Mouse (Mus musculus) regulatory T cell (primary cell): Measurements from ENCODE around the gene Chrnb2.

Source experiments
- in situ Hi-C: fragments of 300-600 bp; cut with MboI, MseI; formaldehyde crosslinking; loops from one replicate; pipeline ENCODE4 v1.15.1; 2025; ENCODE audit warnings: high pct_unique_total_duplicates

Chrnb2 gene

DNA sequence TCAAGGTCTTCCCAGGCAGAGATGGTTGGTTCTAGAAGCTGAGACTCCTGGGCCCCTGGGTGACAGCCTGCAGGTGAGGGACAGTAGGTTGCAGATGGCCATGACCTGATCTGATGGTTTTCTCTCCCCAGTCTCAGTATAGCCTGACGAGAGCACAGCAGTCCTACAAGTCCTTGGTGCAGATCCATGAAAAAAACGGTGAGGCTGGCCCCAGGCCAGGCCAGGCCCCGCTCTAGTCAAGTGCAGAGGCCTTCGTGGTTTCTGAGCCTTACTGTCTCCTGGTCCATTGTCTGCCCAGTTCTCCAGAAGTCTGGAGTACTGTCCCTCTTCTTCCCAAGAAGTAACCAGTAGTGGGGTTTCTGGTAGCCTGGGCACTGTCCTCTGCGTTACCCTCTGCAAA is 17.2 kb upstream of the Chrnb2 start:
- in situ Hi-C loops = no loop called here

DNA sequence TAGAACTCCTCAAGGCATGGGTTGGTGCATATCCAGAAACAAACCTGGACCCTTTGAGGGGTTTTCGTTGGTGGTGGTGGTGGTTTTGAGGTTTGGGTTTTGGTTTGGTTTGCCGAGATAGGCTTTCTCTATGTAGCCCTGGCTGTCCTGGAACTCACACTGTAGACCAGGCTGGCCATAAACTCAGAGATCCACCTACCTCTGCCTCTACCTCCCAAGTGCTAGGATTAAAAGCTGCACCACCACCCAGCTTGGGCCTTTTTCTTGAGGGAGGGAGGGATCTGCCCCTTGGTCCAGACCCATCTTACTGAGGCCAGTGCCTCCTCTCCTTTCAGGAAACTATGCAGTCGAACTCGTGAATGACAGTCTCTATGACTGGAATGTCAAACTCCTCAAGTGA is 15.7 kb upstream of the Chrnb2 start:
- in situ Hi-C loops = no loop called here

DNA sequence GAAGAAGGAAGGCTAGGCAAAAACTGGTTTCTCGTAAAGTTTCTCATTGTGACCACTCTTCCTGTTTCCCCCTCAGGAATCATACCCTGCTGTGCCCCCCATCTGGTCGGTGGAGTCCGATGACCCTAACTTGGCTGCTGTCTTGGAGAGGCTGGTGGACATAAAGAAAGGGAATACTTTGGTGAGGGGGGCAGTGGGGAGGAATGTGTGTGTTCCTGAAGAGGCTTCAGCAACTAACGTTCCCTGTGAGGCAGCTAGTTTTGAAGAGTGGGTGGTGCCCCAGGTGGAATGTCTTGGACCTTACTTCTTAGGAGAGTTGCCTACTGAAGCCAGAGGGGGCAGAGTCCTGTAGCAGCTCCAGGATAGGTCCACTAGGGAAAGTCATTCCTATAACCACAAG is 11.6 kb upstream of the Chrnb2 start:
- in situ Hi-C loops = loop anchor here (5.0 kb wide), 1 partner anchor 86 kb away; no protein-coding TSS in a partner anchor

DNA sequence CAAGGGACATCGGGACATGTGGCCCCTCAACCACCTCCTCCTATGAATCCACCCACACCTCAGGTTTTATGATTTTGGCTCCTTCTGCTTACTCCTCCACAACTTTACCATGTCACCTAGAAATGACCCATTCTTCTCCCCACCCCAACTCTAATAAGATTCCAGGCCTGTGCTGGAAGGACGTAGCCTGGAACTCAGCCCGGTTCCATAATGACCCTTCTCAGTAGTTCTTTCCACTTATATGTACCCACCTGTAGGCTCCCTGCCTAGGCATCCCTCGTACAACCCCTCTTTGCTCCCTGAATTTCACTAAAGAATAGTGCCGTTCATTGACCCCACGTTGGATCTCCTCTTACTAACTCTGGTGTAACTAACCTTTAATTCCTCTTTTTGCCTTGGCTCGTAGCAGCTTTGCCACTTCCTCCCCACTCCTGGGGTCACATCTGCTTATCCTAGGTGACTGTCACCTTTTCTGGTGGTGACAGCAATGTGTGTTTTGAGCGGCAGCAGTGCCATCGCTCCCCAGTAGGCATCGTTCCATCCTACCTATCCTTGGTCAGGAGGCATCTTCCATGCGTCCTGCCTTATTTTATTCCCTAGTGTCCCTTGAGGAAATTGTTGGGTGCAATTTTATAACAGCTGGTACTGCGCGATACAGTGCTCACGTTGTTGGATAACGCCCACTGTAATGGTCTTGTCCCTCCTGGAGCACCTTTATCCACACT is 10.0 kb upstream of the Chrnb2 start:
- in situ Hi-C loops = loop anchor here (5.0 kb wide), 1 partner anchor 42 kb away; no protein-coding TSS in a partner anchor

DNA sequence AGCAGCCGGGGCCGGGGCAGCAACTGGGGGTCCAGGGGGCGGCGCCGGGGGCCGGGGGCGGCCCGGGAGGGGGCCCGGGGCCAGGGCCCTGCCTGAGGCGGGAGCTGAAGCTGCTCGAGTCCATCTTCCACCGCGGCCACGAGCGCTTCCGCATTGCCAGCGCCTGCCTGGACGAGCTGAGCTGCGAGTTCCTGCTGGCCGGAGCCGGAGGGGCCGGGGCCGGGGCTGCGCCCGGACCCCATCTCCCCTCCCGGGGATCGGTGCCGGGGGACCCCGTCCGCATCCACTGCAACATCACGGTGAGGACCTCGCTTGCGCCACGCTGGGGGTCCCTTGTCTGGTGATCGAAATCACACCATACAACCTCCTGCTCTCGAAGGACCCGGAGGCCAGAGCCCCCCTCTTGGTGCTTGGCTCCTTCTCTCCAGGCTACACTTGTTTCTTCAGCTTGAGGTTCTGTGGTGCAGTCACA is 9.3 kb upstream of the Chrnb2 start:
- in situ Hi-C loops = loop anchor here (5.0 kb wide), 1 partner anchor 41 kb away; no protein-coding TSS in a partner anchor

DNA sequence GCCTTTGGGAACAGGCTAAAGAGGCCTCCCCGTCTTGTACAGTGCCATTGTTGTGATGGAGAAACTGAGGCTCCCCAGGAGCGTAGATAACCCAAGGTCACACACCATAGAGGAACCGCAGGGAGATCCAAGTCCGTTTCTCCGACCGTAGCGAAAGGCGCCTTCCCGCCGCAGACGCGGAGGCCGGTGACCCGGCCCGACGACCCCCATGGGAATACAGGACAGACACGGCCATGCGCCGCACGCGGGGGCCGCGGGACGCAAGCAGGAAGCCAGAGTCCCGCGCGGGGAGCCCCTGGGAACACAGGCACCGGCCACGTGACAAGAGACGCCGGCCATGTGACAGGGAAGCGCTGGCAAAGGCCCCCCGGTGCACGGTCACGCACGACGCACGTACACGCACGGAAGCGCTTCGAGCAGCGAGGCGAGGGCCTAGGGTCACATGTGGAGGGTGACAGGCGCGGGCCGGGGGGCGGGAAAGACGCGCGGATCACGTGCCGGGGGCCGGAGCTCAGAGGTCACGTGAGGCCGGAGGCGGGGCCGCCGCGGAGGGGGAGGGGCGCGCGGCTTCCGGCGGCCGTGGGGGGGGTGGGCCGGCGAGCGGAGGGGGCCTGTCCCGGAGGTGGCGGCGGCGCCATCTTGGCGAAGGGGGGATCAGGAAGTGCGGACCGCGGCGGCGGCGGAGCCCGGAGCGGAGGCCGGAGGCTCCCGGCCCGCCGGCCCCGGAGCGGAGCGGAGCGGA is 8.7 kb upstream of the Chrnb2 start, which contains the start of gene Ube2q1:
Gene Ube2q1, plus strand, starts transcription at position 649 of the 742 bp plus-strand sequence.
- in situ Hi-C loops = loop anchor here (5.0 kb wide), 1 partner anchor 41 kb away; no protein-coding TSS in a partner anchor

DNA sequence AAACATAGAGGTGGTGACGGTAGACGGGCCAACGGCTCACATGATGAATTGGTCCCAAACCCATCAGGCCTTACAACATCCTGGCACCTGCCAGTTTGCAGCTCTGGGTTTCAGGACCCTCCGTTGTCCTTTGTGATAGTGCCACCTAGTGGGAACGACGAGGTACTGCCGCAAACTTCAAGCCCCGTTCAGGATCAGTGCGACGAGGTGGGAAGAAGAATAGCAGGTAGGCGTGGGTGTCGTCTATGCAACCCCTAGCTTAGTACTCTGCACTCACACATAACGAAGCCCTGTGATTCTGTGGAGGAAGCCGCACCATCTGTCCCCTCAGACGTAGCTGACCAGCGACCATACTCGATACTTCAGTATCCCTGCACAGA is 8.1 kb upstream of the Chrnb2 start:
- in situ Hi-C loops = loop anchor here (5.0 kb wide), 1 partner anchor 40 kb away; no protein-coding TSS in a partner anchor

DNA sequence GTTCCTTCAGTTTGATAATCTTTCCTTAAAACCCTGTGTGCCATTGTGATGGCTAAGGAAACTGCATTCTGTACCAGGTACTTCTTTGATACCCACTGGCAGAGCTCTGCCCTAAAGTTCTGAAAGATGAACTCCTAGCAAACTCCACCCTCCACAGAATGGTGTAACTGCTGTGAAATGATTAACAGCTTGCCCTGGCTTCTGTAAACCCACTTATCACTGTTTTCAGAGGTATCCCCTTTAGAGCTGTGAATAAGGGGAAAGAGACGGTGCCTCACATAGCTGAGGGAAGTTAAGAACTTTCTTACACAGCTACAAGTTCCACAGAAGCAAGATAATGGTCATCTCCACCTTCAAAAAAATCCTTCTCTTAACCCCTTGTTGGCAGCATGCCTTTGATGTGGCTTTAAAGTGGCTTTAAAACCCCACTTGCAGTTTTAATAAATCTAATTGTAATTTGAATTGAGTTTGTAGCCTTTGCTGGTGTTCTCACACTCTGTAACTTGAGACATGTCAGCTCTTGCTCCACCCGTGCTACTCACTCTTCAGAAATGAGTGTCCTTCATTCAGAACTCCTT is 6.1 kb upstream of the Chrnb2 start:
- in situ Hi-C loops = loop anchor here (5.0 kb wide), 1 partner anchor 38 kb away; no protein-coding TSS in a partner anchor

DNA sequence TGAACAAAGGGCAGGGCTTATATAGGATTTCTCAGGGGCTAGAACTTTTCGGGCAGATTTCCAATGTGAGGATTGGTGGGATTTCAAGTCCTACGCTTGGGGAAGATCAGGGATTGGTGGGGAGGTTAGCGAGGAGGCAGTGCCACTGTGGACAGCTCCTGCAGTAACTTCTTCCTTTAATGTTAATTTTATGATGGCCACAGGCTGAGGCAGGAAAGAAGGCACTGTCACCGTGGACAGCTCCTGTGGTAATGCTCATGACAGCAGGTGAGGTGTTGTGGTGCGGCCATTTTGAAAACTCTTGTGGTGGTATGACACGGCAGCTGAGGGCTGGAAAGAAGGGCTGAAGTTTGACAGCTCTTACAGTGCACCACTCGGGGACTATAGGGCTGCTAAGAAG is 5.2 kb upstream of the Chrnb2 start:
- in situ Hi-C loops = loop anchor here (5.0 kb wide), 1 partner anchor 262 kb away; no protein-coding TSS in a partner anchor

DNA sequence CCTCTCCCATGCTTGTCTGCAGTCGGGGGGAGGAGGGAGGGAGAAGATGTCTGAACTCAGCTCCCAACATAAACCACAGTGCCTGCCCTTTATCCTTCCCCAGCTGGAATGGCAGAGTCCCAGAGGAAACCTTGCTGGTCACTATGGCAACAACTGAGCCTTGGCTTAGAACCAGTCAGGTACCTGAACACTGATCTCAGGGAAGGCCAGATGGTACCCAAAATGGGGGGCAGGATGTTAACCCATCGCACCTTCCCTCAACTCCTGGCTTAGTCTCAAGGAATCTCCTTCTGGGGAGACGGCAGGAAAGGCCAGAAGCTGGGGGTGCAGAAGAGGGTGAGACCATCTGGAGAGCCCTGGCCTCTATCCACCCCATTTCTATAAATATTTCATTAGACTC is 4.6 kb downstream of the Chrnb2 start:
- in situ Hi-C loops = no loop called here

DNA sequence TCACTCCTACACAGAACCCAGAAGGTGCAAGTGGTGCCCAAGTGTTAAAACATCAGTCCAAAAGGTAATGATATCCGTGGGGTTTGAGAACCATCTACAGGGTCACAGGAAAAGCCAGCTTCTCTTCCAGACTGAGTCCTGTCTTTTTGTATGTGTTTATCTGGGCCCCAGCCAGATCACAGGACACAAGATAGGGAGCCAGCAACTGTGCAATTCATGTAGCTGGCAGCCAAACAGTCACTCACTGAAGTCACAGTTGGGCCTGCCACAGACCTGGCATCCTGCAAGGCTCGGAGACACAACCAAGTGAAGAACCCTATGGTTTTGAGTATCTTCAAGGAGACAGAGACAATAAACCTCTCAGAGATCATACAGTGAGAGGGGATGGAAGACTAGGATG is 6.6 kb downstream of the Chrnb2 start:
- in situ Hi-C loops = no loop called here

DNA sequence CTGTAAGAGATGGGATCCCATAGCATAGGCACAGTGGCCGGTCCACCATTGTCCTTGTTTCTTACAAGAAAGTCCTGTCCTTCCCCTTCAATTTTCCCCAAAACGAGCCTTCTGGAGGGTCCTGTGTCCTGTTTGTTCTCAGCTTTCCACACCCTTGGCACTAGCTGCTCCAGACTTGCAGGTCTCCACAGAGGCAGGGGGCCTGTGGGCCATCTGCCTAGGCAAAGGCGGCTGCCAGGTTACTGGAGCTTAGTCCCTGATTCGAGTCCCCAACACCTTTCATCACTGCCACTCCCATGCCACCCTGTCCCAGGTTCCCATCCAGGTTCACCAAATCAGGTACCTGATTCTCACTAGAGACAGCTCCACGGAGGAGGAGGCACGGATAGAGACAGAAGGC is 9.1 kb downstream of the Chrnb2 start:
- in situ Hi-C loops = no loop called here

DNA sequence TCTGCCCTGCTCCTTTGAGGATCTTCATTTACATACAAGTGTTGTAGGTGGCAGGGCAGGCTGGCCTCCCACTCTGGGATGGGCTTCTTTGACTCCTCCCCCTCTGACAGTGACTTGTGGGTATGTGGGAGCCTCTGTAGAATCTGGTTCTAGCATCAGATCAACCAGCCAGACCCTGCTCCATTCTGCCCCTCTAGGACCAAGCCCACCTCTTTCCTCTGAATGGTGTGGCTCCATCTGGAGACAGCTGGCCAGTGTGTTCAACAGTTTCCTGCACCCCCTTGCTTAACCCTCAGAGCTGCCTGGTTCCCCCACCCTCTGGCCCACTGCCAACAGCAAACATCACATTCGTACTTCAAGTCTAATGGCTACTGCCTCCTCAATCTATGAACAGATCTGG is 12.1 kb downstream of the Chrnb2 start:
- in situ Hi-C loops = no loop called here

DNA sequence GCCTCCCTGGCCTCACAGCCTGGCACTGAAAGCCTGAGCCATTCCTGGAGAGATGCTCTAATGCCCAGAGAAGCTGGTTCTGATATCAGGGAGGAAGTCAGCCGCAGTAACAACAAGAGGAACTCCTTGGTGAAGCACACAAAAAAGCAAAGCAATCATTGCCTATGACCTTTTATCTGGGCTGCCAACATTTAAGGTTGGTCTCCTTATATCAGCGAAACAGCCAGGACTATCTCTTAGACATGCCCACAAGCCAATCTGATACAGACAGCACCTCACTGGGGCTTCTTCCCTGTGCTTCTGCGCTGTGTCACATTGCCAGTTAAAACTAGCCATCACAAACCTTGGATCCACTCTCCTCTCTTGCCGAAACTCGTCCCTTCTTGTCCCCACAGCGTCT is 25.9 kb downstream of the Chrnb2 start:
- in situ Hi-C loops = loop anchor here (10.0 kb wide), 1 partner anchor 1374 kb away; the partner anchor contains the start of gene Paqr6

DNA sequence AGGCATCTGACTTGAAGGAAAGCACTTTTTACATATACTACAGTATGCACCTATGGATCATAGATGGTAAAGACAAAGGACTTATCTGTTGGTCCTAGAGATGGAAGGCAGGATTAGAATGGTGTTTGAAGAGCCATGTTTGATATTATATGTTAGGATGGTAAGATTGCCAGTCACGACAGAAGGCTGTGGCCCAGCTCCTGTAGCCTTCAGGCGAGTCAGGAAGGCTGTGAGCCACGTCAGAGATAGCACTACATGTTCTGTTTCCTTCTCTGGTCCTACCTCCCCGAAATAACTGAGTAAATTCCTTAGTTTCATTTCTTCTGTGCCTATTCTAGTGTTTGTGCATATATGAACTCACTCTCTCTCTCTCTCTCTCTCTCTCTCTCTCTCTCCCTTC is 32.3 kb downstream of the Chrnb2 start:
- in situ Hi-C loops = loop anchor here (5.0 to 10.0 kb wide), 2 partner anchors 40 to 1367 kb away; partner anchors contain the start of genes Paqr6 and Ube2q1

DNA sequence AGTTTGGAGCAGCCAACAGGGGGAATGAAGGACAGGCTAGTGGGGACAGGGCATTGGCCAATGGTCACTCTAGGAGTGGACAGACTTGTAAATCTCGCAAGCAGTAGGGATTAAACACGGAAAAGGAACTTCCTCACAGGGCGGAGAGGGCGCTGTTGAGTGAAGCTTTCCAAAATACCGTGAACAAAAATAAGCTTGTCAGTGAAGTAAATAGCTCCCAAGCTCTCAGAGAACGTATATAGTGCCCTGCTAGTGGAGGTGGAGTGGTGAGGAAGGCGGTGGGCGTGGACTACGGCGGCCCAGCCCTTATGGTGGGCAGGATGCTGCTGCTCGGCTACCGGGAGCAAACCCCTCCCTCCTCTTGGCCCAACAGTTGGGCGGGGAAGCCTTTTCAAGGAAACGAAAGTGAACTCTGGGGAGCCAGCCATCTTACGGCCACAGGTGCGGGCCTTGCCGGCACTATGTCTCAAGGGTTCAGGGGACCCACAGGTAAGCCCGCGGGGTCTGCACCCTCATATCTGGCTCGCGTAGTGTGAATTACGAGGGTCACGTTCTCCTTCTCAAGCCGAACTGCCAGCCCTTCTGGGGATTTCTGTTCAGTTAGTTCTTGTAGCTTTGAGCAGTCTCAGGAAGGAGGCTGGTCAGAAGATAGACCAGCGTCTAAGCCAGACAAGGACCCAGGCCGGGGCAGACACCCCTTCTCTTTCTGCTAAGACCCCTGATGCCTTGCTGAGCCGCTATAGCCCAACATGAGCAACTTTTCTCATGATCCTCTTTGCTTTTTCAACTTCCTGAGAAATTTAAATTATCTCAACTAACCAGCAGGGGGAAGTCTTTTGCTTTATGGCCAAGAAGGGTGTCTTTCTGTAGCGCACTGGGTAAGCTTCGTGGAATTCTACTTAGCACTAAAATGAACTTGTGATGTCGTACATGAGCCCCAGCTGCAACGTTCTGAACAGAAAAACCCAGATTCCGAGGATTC is 33.8 kb downstream of the Chrnb2 start:
- in situ Hi-C loops = loop anchor here (5.0 to 10.0 kb wide), 2 partner anchors 42 to 1366 kb away; partner anchors contain the start of genes Paqr6 and Ube2q1

DNA sequence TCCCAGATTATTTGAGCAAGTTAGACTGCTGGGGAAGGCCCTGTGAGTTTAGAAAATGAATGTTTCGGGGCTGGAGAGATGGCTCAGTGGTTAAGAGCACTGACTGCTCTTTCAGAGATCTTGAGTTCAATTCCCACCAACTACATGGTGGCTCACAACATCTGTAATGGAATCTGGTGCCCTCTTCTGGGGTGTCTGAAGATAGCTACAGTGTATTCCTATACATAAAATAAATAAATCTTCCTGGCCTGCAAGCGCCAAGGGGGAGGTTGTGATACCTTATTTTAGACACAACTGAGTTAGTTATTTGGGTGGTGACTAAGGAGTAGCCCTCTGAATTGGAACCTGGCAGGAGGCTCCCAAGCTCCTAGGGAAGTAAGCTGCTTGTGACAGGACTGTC is 35.6 kb downstream of the Chrnb2 start:
- in situ Hi-C loops = no loop called here

DNA sequence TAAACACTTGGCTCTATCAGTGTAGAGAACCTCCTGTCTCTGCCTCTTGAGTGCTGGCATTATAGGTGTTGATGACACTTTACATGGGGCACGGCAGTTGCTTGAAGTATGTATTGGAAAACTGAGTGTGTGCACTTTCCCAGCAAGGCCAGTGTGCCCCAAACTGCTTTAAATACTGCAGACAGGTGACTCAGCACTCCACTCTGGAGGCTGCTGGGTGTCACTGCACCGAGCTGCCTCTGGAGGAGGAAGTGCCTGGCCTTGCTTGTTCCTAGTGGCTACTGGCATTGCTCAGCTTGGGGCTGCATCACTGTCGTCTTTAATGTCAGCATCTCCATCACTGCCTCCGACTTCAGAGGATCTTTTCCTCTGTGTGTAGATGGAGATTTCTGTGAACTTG is 37.4 kb downstream of the Chrnb2 start:
- in situ Hi-C loops = no loop called here

DNA sequence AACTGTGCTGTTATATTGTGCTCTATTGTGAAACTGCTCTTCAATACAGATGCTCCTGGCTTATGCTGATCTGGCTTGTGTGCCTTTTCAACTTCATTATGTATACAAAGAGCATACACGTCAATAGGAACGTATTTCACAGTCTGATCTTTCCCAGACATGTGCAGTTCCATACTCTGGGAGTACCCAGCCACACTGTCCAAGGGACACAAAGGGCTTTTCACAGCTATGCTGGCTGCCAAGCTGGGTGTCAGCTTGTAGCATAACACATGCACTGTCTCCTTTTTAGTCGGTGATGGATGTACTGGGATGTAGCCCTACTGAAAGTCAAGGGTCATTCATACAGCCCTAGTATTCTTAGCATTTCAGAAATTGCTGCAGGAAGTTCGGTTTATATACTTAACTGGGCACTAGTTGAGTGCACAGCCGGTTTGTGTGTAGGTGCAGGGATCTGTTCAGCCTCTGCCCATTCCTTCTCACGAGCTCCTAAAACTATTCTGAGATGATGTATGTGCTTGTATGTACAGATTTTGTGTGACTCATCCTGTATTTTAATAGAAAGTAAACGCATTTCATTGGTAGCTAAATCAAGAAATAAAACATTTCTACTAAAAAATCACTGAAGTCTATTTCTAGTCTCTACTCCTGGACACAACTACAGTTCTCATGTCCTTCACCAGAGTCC is 40.9 kb downstream of the Chrnb2 start:
- in situ Hi-C loops = no loop called here

DNA sequence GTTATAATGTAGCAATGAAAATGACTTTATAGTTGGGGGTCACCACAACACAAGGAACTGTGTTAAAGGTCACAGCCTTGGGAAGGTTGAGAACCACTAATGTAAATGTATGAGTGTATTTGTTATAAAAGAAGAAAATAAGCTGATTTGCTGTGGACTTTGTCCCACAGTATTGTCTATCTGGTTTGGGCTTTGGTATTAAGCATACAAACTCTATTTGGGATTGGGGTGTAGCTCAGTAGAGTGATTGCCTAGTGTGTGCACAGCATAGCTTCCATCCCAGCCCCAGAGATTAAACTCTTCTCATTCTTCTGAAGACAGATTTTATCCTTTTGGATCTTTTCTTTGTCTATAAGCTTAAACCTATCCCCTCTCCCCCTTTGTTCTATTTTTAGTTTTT is 42.4 kb downstream of the Chrnb2 start:
- in situ Hi-C loops = no loop called here
